Mouse (Mus musculus) gastrocnemius, postnatal 4 days (tissue): ENCODE measurements at regions not wholly inside any gene's neighbourhood (a gene's known extent, or its start where the extent isn't known, plus 50 kb on each side); places are given as distances from the start of the nearest gene placed in this dataset.
A peak's percentile ranks its signal among the peaks of the same experiment; 100 is the strongest.

Source experiments
- DNase-seq, 2 experiments: peaks; one replicate each; pipeline ENCODE4 v3.0.0; 2021 to 2022; ENCODE audit warnings: low spot score in 2 of 2, mixed read lengths in 2 of 2

DNA sequence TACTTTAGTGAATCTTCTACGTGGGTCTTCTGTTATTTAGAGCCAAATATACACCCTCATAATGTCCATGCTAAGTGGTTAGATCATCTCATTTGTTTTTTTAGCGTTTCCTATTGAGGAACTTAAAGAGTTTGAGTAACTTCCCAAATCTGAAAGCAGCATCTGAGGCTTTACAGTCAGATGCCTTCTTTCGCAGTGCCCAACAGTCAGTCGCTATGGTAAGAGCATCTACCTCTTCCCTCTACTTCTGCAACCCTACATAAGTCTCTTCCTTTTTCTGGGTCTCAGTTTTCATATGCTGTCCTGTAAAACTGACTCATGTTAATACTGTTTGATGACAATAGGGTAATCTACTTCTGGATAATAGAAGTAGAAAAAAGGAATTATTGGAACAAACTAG lies 146.8 kb downstream of the Ktn1 start:
- no peak for DNase-seq

DNA sequence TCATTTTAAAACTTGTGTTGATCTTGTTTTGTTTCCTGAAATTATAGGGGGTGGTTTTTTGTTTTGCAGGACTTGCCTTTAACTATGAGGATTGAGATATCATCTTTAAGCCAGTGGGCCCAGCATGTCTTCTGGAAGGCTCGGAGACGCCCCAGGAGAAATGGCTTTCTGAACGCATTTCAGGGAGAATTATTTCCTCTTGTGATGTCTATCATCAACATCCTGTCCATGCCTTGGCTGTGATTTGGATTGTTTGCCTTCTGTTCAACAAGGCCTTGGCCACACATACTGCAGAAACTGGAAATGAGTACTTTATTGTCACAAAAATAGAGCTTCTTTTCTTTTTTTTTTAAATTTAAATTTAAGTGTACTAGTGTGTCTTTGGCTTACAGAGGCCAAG lies 150.0 kb downstream of the Ktn1 start:
- no peak for DNase-seq

DNA sequence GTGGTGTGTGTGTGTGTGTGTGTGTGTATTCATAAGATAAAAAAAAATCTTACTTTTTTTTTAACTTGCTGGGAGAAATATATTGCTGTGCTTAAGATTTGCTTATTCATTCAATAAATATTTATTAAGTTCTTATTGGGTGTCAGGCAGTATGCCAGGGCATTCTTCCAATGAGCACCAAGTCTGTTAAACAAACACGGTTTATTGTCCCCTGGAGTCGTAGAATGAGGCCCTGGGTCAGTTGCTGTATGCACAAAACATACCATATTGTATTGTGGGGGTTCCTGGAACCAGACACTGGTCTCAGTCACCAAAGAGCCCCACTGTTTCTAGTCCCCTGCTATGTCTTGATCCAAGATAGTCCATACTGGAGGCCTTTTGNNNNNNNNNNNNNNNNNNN lies 151.3 kb downstream of the Ktn1 start:
- DNase-seq, result peak in 1 of 2 experiments; percentile 63

DNA sequence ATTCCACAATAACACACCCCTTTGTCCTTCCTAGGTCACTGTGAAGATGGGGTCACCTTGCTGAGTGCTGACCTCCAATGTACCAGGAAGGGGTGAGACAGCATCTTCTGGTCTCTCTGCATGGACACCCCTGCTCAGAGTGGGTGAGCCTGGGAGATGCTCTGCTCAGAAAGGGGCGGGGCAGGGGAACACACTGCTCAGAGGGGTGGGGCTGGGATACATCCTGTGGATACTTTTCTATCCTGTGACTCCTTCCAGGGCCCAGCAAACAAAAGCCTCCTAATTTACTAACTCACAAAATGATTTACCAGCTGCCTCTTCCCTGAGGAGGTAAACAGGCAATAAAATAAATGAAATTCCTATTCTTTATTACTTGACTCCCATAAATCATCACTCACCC lies 157.0 kb downstream of the Ktn1 start:
- no peak for DNase-seq

DNA sequence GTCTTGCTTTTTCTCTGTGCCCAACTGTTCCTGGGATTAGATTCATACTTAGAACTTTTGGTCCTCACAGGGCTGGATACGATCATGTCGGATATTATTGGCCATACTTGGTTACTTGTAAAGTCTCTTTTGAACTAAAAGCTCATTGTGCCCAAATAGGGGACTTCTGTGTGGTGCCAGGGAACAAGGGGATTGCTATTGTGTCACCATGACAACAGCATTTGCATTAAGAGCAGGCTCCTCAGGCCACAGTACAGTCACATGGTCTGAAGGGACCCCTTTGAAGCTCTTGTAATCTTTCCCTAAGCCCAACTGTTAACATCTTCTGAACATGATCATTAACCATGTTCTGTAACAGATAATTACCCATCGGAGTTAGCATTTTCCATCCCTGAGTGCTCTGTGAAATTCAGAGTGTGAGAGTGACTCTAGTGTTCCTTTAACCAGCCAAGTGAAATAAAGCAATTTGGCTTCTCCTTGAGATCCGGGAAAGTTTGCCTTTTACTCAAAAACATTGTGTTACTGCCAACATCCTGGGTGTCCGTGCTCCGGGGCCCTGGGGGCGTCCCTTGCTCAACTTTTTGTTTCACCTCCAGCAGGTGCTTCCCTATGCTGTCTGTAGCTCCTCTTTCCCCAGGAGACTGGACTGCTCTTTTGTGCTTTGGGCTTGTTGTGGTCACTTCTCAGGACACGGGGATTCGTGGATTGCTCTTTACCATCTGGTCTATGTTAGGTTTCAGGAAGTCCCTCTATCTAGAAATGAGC lies 157.7 kb downstream of the Ktn1 start:
- DNase-seq, result no peak

DNA sequence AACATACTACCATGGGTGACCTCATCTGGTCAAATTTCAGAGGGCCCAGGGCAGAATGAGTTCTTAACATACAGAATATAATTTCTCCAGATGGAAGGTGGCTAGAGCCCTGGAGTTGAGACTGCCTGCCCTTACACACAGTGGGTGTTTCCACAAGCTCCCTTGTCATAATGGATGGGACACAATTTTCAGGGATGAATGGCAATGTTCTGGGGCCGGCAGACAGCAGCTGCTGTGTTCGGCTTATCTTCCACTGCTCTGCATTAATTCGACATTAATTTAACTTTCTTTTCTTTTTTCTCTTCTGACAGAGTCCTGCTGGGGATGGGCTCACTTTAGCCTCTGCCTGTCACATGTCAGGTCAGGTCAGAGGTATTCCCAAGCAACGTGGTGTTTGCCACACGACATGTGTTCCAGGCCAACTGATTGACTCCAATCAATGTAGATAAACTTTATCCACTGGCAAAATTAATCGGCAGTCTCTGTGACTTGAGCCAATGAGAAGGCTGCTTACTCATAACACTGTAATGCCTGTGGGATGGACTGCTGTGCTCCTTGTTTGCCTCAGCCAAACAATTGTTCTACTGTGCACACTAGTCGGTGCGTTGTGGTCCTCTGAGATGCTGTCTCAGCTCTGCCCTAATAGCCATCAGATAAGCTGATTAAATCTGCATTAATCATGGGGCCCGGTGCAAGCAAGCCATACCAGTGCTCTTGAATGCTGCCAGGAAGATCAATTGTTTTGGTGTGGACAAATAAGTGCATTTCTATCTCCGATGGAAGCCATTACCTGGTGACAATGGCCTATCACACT lies 160.1 kb downstream of the Ktn1 start:
- DNase-seq, result no peak

DNA sequence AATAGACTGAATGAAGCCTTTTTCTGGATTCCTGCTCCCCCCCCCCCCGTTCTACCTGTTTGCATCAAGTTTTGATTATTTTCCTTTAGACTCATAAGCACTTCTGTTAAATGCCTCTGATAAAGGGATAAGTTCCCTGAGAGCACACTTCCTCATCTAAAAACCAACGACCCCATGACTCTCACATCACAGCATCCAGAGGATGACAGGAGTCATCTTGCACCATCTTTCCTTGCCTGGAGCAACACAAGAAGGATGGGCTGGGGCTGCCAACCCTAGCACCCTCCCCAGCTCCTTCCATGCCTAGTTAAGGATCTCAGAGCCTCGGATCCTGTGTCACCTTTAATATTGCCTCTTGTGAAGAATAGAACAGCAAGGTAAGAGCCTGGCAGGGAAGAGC lies 170.0 kb downstream of the Ktn1 start:
- no peak for DNase-seq

DNA sequence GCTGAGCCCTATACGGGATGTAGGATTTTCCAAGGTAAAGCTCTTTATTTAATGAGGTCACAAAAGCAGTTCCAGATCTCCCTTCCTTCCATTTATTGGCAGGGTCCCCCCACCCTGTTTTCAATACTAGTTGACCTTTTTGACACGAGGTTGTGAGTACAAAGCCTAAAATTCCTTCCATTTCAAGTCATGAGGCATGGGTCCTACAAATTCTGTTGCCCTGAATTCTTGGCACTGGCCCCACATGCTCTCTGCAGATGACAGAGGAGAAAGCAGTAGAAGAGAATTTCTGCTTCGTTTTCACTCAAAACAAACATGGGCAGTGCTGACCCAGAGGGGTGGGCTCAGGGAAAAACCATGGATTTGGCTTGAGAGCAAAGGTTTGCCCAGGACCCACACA lies 170.4 kb downstream of the Ktn1 start:
- DNase-seq, result no peak

DNA sequence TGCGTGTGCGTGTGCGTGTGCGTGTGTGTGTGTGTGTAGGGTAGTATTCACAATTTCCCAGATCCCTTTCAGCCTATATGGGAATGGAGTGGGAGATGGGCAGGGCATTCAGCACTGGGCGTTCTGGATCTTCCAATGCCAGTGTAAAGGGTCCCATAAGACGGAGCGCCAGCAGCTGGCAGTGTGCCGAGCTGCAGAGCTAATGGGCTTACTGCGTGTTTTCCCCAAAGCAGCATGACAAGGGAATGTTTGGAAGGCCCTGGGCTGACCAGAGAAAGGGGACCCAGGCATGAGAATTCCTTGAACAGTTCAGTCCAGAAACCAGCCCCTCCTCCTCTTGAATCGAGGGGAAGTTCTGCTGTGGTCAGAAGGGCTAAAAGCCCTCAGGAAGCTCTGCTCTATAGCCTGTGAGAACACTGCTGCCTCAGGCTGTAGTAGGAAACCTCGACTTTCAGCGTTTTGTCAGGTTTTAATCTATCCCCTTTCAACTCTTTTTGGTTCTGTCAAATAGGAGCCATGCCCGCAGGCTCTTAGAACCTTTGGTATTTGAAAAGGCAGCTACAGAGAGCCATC lies 172.4 kb downstream of the Ktn1 start:
- DNase-seq, result no peak

DNA sequence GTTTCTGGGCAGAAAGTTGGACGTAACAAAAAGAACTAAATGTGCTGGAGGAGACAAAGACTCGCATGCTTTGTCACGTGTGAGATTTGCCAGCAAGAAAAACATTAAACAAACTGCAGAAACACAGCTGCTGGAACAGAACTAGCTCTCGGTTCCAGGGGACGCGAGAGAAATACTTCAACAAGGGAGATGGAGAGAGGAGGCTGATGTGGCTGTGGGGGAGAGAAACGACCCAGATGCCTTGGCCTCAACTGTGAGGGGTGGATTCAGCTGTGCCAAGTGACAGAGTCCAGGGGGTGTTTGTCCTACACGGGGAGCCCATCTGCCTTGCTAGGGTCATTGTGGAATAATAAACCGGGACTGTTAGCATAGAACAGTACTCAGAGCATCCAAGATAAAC lies 174.9 kb downstream of the Ktn1 start:
- DNase-seq, result no peak

DNA sequence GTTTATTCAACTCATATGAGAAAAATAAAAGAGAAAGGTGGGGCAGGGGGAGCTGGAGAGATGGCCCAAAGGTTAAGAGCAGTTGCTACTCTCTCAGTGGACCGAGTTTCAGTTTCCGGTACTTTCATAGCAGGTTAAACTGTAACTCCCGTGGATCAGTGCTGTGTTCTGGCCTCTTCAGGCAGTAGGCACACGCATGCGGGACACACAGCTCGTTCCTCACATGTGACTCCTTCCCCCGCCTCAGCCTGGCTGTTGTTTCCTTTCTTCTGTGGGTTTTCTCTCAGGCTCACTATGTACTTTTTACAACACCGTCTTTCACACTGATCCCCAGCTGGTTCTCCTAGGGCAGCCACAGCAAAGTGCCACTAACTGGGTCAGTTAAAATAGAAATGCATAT lies 175.4 kb downstream of the Ktn1 start:
- DNase-seq, result no peak

DNA sequence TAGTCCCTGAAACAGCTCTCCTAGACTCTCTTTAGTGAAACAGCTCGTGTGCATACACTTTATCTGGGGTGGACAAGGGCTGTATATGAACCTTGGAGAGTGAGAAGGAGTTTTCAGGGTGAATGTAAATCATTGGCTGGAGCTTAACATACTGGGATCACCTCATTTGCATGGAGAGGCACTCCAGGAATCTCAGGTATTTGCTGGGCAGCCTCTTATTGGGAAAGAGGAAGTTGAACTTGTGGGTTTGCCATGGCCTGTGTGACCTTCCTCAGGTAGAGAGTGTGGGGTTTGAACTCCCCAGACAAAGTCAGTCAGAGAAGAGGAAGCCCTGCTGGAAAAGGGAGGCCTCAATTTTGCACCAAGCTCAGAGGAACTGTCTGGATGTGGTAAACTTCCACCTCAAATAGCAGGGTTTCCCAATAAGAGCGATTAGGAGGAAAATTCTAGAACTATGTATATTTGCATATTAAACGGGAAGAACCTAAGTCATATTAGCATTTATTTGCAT lies 177.3 kb downstream of the Ktn1 start:
- DNase-seq, result no peak

DNA sequence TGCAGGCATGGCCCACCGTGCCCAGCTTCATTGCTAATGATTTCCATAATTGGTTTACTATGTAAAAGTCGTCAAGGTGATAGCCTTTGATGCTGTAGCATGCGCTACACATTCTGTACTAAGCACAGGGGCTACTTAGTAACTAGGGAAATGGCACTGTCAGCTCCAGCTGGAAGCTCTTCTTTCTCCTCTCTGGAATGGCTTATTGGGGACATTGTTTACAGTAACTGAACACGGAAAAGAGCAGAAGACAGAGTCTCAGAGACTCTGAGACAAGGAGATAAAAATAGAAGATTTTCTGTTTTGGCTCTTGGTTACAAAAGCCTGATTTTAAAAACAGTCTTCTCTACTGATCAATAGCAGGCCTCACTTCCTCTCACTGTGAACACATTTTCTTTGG lies 178.3 kb downstream of the Ktn1 start:
- no peak for DNase-seq

DNA sequence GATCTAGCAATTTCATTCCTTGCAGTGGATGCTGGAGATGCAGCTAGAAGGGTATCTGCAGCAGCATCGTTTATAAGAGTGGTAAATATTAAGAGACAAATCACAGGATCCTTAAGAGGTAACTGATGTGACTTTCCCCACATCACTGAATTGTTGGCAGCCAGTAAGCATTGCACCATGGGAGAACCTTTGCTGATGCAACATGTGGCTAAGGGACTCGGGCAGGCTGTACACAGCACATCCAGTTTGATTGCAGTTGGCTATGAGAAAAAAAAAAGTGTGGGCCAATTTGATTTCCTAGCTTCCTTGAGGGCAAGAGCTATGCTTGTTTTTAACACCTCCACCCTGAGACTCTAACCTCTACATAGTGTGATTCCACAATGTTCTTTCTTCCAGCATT lies 179.4 kb downstream of the Ktn1 start:
- DNase-seq, result no peak

DNA sequence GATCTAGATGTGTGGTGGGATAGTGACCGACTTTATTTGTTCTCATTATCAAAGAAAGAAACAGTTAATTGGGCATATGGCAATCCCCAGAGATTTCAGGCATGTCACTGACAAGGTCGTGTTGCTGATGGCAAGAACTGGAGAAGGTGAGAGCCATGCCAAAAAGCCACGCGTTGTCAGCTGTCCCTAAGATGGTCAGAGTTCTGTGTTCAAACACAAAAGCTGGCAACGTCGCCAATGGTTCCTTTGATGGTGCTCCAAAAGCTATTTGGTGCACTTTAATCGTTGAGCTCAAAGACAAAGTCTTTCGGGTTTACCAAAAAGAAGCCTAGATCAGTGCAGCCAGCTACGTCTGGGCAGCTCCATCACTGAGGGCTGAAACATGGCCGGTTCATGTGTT lies 185.4 kb downstream of the Ktn1 start:
- no peak for DNase-seq

DNA sequence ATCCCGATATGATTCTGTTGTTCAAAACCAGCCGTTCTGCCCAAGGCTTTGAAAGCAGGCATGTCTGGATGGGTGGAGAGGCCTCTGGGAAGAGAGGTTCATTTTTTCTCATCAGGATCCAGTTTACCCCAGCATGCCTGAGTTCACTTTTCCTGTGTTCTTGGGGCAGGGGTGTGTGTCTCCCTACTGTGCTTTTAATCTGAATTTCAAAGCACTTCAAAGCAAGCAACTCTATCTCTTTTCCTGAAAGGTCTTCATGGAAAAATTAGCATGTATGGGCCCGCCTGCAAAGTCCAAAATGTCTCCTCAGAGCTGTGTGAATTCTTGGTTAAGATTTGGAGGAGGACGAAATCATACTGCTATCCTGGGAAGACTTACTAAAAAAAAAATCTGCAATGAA lies 187.2 kb downstream of the Ktn1 start:
- DNase-seq, result no peak

DNA sequence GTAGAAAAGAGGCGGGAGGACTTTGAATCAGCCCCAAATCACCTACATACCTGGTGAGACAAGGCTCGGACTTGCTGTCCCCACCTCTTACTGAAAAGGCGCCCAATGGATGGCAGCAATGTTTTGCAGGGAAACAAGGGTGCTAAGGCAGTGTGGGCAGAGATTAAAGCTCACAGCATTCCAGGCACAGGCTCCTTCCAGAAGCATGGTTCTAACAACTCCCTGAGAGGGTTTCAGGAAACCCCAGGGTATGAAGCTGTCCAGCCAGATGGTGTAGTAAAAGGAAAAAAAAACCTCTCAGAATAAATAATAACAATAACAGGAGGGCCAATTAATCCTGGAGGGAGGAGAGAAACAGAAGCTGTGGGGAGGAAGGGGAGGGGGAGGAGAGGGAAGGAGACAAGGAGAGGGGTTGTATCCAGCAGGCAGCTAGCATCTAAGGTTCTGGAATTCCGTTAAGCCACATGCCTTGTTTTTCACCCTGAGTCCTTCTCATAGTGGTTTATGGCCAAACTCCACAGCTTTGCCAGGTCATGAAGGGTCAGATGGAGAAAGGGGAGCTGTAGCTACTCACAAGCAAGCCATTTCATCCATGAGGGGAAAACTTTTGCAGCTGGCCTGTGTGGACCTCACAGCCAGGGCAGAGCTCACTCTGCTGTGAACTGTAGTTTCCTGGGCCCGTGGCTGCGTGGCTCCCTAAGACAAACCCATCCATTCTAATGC lies 191.4 kb downstream of the Ktn1 start:
- DNase-seq, result no peak

DNA sequence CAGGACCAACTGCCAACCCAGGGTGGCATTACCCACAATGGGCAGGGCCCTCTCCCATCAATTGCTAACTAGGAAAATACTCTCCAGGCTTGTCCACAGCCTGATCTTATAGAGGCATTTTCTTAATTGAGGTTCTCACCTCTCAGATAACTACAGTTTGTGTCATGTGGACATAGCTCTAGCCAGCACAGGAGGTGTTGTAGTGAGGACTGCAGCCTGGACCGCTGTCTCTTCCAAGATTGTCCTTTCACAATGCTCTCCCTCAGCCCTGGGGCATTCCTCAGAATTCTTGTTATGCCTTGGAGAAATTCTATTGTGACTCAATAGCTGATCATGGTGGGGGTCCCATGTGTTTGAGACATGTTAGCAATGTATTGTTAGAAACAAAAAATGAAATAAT lies 196.1 kb downstream of the Ktn1 start:
- DNase-seq, result no peak

DNA sequence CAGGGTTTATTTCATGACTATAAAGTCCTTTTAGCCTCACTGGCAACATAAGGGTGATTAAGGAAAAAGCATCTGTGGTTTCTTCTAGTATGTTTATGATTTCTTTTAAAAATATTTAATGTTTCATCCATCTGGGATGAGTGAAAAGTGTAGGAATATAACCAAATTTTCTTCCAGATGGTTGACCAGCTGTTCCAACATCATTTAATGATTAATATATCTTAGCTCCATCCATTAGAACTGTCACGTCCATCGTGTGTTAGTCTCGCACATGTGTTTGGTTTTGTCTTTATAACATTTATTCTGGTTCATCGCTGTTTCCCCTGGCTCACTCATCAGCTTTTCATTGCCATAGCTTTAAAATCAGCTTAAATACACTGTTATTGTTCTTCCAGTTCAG lies 200.6 kb downstream of the Ktn1 start:
- no peak for DNase-seq

DNA sequence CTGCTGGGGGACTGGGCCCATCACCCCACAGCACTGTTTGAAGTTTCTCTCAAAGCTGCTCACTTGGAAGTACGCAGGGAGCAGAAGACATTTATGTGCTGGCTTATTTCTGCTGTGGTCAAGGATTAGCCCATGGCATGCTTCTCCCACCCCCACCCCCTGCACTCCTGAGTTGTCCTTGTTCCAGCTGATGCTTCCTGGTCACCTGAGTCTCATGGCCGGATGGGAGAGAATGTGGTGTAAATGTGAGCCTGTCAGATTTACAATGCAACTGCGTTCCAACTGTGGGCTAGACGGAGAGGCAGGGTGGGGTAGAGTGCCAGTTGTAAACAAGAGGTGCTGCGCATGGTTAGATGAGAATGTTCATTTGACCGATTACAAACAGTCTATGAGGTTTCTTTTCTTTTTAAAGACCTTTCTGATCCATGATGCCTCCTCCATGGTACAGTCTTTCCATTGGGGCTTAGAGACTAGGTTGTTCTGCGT lies 208.1 kb downstream of the Ktn1 start:
- DNase-seq, result no peak

DNA sequence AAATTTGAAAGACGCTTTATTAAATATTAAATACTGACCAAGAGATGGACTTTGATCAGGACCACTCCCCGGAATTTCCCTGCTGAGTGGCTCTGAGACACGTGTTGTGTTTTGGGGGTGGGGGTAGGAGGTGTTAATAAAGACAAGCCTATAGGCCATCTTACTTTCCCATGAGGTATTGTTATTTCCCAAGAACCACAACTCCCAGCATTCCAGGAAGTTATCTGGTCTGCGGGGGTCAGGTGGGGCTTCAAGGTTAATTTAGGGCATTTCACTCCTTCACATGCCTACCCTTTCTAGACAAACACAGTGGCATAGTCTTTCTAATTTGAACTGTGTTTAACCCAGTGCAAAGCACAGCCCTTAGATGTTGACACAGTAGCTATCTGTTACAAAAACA lies 209.0 kb downstream of the Ktn1 start:
- no peak for DNase-seq
